Mouse (Mus musculus) frontal cortex, postnatal 25 days (tissue): ENCODE results near the gene Cd160.

ENCODE experiments used
- DNase-seq, 2 experiments: peaks; one replicate each; pipeline ENCODE4 v3.0.0; 2022; ENCODE audit warnings: low spot score in 2 of 2

Gene Cd160

GRCm38 (mm10) chr3:96759695-96760094, 69.5 kb downstream of the Cd160 start:
- no peak for DNase-seq

GRCm38 (mm10) chr3:96757691-96758090, 71.5 kb downstream of the Cd160 start:
- DNase-seq, result no peak

- no peak for DNase-seq
Observed at GRCm38 (mm10) chr3:96755935-96756334, 73.2 kb downstream of the Cd160 start.
